Mouse (Mus musculus) cortical plate, adult 2 months (tissue): ENCODE results near the gene Mtpn.

ENCODE experiments used
- CTCF ChIP-seq: fragments of 200-500 bp; IDR thresholded peaks from 2 replicates; pipeline ENCODE4 v1.5.1; 2011; ENCODE audit warnings: mild to moderate bottlenecking, control low read depth, low read length; ENCODE audit not compliant: insufficient read depth; ENCODE audit errors: extremely low read depth
- POLR2A ChIP-seq: fragments of 200-500 bp; IDR thresholded peaks from 2 replicates; pipeline ENCODE4 v1.6.1; 2011; ENCODE audit warnings: mild to moderate bottlenecking, low read length, control low read depth; ENCODE audit not compliant: insufficient read depth; ENCODE audit errors: extremely low read depth

DNA sequence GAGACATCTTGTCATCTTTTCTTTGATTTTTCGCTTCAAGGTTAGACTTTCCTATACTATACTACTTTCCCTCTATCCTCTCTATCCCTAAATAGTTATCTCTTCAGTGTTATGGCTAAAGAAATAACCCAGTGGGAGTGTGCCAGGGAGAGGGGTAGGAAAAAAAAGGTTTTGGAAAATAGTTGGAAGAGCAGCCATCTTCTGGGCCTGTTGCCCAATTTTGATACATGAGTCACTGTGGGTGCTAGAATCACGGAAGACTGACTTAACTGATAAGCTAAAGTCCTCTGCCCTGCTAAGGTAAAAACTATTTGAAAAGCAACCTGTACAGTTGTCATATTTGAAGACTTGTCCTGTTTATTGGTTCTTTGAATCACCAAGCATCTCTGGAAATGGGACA is 36.8 kb downstream of the Mtpn start:
- TF ChIP-seq CTCF (no peak), POLR2A (no peak)
